Mouse (Mus musculus) lung, postnatal 0 days (tissue): ENCODE measurements around the gene Slc4a3.

Experiments used
- CTCF ChIP-seq: IDR thresholded peaks from 2 replicates; pipeline ENCODE4 v1.5.1; 2016; ENCODE audit warnings: antibody characterized with exemption, mild to moderate bottlenecking
- EP300 ChIP-seq: IDR thresholded peaks from 2 replicates; pipeline ENCODE4 v1.6.1; 2016; ENCODE audit warnings: antibody characterized with exemption, mild to moderate bottlenecking, control low read depth

GRCm38 (mm10) chr1:75595930-75596329 is 49.9 kb downstream of the Slc4a3 start:
- TF ChIP-seq EP300 = no peak
- no peak for TF ChIP-seq CTCF
